Mouse (Mus musculus) embryonic fibroblast, embryonic 13.5 days (primary cell): Measurements from ENCODE around the gene Ints3.

Experiments used
- CTCF ChIP-seq: IDR thresholded peaks from 2 replicates; pipeline ENCODE4 v1.5.1; 2011; ENCODE audit warnings: mild to moderate bottlenecking, control low read depth, low read length, moderate library complexity, borderline replicate concordance; ENCODE audit not compliant: insufficient read depth
- POLR2A ChIP-seq: IDR thresholded peaks from 2 replicates; pipeline ENCODE4 v1.6.1; 2011; ENCODE audit warnings: low read depth, mild to moderate bottlenecking, control low read depth, low read length, moderate library complexity

DNA sequence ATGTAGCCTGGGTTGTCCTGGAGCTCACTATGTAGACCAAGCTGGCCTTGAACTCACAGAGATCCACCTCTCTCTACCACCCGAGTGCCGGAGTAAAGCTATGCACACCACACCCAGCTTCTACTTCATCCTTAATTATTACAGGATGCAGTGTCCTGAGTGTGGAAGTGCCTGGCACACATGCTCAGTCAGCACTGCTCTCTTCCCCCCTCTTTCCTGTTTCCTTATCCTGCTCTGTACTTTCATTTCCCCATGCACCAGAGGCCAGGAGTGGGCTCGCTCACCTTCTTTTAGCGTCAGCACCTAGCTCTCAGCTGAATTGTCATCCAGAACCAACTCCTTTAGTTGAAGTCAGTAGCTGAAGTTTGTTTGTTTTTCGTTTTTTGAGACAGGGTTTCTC lies 26.9 kb upstream of the Ints3 start:
- TF ChIP-seq POLR2A, result no peak
- TF ChIP-seq CTCF, result no peak
